Mouse (Mus musculus) heart, embryonic 10.5 days (tissue): Measurements from ENCODE around the gene Ints1. TPM values are rescaled to one million over a fixed set of nuclear protein-coding genes. Genes with fewer than 3 reads are reported as not detected.

ENCODE experiments used
- DNase-seq: peaks from one replicate; pipeline ENCODE4 v3.0.0-alpha.2; 2017; ENCODE audit warnings: low spot score
- H3K27ac ChIP-seq: fragments of 300-500 bp; sonication (generic); 2 replicates; pipeline ENCODE4 v1.5.1; 2016; ENCODE audit warnings: mild to moderate bottlenecking
- H3K27me3 ChIP-seq: fragments of 300-500 bp; sonication (generic); 2 replicates; pipeline ENCODE4 v1.6.1; 2016; ENCODE audit warnings: mild to moderate bottlenecking; ENCODE audit not compliant: poor library complexity, insufficient read depth, severe bottlenecking
- H3K36me3 ChIP-seq: fragments of 300-500 bp; sonication (generic); 2 replicates; pipeline ENCODE4 v1.6.1; 2016; ENCODE audit warnings: mild to moderate bottlenecking, moderate library complexity
- H3K4me1 ChIP-seq: fragments of 300-500 bp; sonication (generic); 2 replicates; pipeline ENCODE4 v1.6.1; 2016; ENCODE audit warnings: mild to moderate bottlenecking
- H3K4me3 ChIP-seq: fragments of 300-500 bp; sonication (generic); 2 replicates; pipeline ENCODE4 v1.5.1; 2016; ENCODE audit warnings: mild to moderate bottlenecking, moderate library complexity
- H3K9me3 ChIP-seq: fragments of 300-500 bp; sonication (generic); 2 replicates; pipeline ENCODE4 v1.6.1; 2016; ENCODE audit warnings: mild to moderate bottlenecking, moderate library complexity
- WGBS: fragments of 180-500 bp; shearing (Covaris S2); methylation state at CpG from one replicate; pipeline ENCODE4 v1.1.7; 2016; 5-methylcytosine and 5-hydroxymethylcytosine counted together
- polyA plus RNA-seq: library from polyadenylated mRNA; unstranded; fragments of >200 nt; fragmentation: Nextera tagmentation; extraction: Ambion mirVana; gene quantifications from 2 replicates; pipeline ENCODE4 v1.2.1, GENCODE M21; 2016

Gene Ints1
- polyA plus RNA-seq, 1 experiment from 2014 or later, result 31.3 TPM

DNA sequence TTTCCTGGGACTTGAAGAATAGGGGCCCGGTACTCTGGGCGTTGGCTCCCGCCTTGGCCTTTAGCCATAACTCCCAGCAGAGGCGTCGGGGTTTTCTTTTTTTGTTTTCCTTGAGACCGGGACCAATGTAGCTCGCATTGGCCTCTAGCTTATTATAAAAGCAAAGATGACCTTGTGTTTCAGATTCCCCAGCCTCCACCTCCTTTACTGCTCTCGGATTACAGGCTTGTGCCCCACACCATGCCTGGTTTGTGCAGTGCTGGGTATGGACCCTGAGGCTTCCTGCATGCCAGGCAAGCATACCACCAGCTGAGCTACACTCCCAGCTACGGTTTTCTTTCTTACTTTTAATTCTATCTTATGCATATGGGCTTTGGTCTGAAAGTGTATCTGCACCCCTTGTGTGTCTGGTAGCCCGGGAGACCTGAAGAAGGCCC, 39.0 kb downstream of the Ints1 start:
- peaks cover 55% of the 10 kb centered on the region for H3K27me3 ChIP-seq
- no peaks in the 10 kb centered on the region for H3K36me3 ChIP-seq
- 15% methylated on average over 10 of the region's 10 CpGs for WGBS
- peak overlapping the region; percentile 71 for H3K4me3 ChIP-seq
- H3K9me3 ChIP-seq, result no peaks in the 10 kb centered on the region
- no peak for DNase-seq
- peaks cover 48% of the 10 kb centered on the region for H3K4me1 ChIP-seq
- peak overlapping the region; percentile 85 for H3K27ac ChIP-seq

DNA sequence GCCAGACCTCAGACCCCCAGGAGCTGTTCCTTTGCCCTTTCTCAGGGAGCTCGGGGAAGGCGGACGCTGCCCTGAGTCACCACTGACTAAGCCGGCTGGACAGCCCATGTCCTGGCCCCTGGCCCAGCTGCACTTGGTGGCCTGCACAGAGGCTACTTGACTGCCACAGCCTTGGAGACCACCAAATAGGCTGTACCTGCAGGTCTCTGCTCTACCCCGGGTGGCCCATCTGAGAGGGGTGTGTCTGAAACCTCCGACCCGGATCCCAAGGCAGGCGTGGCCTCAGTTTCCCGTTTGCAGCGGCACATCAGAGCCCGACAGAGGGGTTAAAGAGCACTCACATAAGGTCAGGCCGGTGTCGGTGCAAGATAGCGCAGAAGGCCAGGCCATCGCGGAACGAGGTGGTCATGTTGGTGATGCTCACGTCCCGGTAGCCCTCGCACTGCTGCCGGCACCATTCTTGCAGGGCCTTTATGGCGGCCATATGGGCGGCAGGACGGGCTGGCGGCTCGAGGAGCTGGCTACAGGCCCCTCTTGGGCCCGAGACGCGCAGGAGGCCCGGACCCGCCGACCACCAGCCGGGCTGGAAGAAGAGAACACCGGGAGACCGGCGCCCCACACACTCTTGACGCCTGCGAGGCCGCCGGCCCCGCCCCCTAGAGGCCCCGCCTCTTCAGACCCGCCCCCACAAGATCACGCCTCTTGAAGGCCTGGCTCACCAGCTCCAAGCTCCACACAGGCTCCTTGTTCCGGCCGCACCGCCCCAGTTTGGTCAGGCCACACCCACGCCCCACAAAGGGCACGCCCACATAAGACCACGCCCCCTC, 39.6 kb downstream of the Ints1 start, which contains the start of gene Micall2:
Gene Micall2, minus strand, starts transcription at position 660 of the 827 bp plus-strand sequence.
- Histone ChIP-seq H3K27me3 (peaks cover 52% of the 10 kb centered on the region), H3K9me3 (no peaks in the 10 kb centered on the region), H3K36me3 (no peaks in the 10 kb centered on the region), H3K4me3 (peak within 1 kb of the TSS; percentile 71), H3K27ac (peak within 1 kb of the TSS; percentile 85), H3K4me1 (peaks cover 55% of the 10 kb centered on the region)
- peak; percentile 99 for DNase-seq
- 6% methylated on average over 50 of the region's 50 CpGs for WGBS

DNA sequence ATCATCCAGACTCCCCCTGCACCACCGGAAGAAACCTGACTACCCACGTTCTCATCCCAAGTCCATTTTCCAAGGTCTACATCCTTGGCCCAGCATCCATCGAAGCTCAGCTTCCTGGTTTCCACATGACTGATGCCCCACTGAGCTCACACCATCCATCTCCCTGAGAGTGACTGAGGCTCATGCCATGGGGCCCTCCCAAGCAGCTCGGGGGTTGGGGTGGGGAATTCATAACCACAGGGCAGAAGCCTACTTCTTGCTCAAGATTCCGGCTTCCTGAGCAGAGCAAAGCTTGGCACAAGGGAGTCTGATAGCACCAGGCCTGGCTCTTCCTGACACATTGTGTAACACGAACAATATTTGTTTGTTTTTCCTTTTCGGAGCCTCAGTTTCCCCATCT, 40.7 kb downstream of the Ints1 start:
- H3K4me1 ChIP-seq, result peaks cover 66% of the 10 kb centered on the region
- 75% methylated on average over 7 of the region's 7 CpGs for WGBS
- H3K9me3 ChIP-seq, result no peaks in the 10 kb centered on the region
- no peaks in the 10 kb centered on the region for H3K36me3 ChIP-seq
- peak overlapping the region; percentile 85 for H3K27ac ChIP-seq
- peaks cover 52% of the 10 kb centered on the region for H3K27me3 ChIP-seq
- peak overlapping the region; percentile 71 for H3K4me3 ChIP-seq
- no peak for DNase-seq

DNA sequence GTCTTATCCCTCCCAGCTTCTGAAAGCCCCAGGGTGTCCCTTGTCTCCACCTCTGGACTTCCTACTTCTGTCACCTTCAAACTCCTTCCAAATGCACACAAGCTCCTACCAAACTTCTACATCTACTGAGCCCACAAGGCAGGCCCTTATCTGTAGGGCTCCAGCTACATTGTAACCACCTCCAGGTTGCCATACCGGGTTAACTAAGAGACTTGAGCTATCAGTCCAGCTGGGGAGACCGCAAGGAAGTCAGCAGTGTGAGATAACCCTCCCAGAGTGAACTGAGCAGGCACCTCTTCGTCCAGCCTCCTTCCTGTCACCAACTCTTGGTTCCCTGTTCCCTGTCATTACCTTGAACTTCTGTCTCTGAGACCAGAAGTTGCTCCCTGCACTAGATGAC, 41.5 kb downstream of the Ints1 start:
- DNase-seq, result peak; percentile 94
- Histone ChIP-seq H3K4me3 (no peak overlapping the region), H3K36me3 (no peaks in the 10 kb centered on the region), H3K27me3 (peaks cover 52% of the 10 kb centered on the region), H3K9me3 (no peaks in the 10 kb centered on the region), H3K27ac (peak overlapping the region; percentile 85), H3K4me1 (peaks cover 67% of the 10 kb centered on the region)
- 20% methylated on average over 3 of the region's 3 CpGs for WGBS

DNA sequence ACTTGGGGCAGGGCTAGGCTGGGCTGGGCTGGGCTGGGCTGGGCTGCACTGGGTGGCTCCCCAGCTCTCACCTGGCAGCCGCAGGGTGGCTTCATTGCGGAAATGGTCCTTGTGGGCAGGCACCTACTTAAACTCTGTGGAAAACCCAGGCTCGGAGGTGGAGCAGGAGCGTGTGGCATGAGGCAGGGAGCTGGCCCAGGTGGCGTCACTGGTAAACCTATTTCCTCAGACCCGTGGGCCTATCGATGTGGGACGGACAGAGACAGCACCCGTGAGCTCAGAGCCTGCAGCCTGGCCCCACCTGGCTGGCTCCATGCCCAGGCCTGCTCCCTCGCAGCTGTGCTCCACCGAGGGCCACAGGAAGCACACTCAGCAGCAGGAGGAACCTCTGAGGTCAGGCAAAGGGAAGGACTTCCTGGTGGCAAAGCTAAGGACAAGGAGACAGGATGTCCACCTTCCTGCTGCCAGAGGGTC, 42.8 kb downstream of the Ints1 start:
- H3K27me3 ChIP-seq, result peaks cover 42% of the 10 kb centered on the region
- no peaks in the 10 kb centered on the region for H3K36me3 ChIP-seq
- peak overlapping the region; percentile 74 for H3K27ac ChIP-seq
- 53% methylated on average over 11 of the region's 11 CpGs for WGBS
- DNase-seq, result no peak
- H3K4me1 ChIP-seq, result peaks cover 61% of the 10 kb centered on the region
- no peaks in the 10 kb centered on the region for H3K9me3 ChIP-seq
- H3K4me3 ChIP-seq, result peak overlapping the region; percentile 16; the same call in 1 of the 2 replicates

DNA sequence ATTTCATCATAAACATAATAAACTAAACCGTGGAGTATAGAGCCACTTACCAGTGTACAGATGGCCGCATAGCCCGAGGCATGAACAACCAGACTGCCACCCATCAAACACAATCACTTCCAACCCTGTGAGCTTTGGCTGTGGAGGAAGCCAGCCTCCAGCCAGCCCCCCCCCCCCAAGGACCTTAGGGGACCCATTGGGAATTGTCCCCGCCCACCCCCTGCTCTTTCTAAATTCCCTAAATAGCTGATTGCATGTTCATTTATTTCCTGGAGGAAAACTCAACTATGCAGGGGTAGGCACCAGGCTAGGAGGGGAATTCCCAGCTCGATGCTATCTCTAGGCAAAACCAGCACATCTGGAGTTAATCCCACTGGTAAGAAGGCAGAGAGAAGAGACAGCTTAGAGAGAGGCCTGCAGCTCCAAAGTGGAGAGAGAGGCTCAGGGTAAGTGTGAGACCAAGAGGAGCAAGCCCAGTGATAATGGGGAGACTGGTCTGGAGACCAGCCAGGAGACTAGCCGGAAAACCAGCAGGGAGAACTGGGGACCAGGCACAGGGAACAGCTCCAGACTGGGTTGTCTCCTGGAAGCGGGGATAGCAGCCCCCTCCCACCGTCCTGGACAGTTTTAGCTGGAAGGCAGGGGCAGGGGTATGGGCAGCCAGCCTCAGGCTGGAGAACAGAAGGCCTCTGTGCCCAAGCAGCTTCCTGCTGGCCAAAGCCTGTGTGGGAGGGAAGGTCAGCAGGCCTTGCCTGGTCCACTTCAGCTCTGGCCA, 44.6 kb downstream of the Ints1 start:
- Histone ChIP-seq H3K4me3 (no peak overlapping the region), H3K9me3 (no peaks in the 10 kb centered on the region), H3K27ac (peak overlapping the region; percentile 67), H3K36me3 (no peaks in the 10 kb centered on the region), H3K4me1 (peaks cover 52% of the 10 kb centered on the region), H3K27me3 (peaks cover 33% of the 10 kb centered on the region)
- 47% methylated on average over 8 of the region's 8 CpGs for WGBS
- no peak for DNase-seq

DNA sequence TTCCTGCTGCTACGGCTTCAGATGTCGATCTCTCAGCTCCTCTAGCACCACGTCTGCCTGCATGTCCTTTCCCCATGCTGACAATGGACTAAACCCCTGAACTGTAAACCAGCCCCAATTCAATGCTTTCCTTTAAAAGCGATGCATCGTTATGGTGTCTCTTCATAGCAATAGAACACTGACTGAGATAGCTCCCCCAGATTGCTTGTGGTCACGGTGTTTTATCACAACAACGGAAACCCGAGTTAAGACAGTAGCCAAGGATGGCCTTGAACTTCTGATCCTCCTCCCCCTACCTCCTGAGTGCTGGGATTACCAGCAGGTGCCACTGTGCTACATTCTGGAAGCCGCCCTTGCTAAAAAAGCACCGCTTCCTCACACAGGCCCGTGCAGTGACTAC, 48.2 kb downstream of the Ints1 start:
- no peak overlapping the region for H3K27ac ChIP-seq
- H3K4me1 ChIP-seq, result peaks cover 50% of the 10 kb centered on the region
- no peak for DNase-seq
- 78% methylated on average over 11 of the region's 11 CpGs for WGBS
- peaks cover under 1% of the 10 kb centered on the region; the same call in 1 of the 2 replicates for H3K27me3 ChIP-seq
- no peaks in the 10 kb centered on the region for H3K9me3 ChIP-seq
- H3K4me3 ChIP-seq, result no peak overlapping the region
- no peaks in the 10 kb centered on the region for H3K36me3 ChIP-seq

DNA sequence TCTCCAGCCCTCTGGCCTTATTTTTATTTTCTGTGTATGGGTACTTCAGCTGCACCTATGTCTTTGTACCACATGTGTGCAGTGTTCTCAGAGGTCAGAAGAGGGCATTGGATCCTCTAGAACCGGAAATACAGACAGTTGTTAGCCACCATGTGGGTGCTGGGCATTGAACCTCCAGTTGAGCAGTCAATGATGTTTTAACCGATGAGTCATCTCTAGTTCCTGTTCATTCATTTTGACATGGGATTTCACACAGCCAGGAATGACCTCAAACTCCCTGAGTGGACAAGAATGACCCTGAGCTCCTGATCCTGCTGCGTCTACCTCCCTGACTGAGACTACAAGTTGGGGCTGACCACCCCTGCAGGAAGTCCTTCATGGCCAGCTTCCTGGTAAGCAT, 49.3 kb downstream of the Ints1 start:
- no peak overlapping the region for H3K4me3 ChIP-seq
- no peak overlapping the region for H3K27ac ChIP-seq
- no peak for DNase-seq
- no peaks in the 10 kb centered on the region for H3K36me3 ChIP-seq
- H3K9me3 ChIP-seq, result no peaks in the 10 kb centered on the region
- H3K27me3 ChIP-seq, result no peaks in the 10 kb centered on the region
- WGBS, result 77% methylated on average over 3 of the region's 3 CpGs
- peaks cover 42% of the 10 kb centered on the region for H3K4me1 ChIP-seq

DNA sequence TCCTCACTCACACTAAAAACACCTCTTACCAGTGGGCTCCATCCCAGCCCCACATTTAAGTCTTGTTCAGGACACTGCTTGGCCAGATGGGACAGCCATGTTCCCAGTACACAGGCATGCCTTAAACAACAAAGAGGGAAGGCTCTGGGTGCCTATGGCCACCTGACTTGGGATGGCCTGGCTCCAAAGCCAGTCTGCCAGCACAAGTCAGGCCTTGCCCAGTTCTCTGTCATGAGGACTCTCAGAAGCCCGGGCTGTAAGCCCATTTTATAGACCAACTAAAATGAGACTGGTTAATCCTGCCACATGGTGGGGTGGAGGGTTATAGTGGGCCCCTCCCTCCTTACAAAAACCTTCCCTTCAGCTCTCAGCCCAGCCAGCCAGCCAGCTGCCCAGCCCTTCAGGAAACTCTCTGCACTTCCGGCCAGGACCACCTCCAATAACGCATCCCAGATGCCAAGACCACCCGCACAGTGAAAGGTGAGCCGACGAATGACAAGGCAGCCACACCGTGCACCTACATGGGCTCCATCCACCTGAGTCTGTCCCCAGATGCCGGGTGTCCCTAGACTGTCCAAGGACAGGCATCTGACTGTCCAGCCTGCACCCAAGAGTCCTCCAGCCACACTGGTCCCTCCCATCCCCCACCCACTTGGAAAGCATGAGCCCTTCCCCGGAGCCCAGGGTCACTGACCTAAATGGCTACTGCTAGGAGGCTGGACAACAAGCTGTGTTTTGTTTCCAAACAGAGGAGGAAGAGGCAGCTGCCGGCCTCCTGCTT, 50.9 kb downstream of the Ints1 start:
- H3K27ac ChIP-seq, result peak overlapping the region; percentile 54
- 48% methylated on average over 10 of the region's 10 CpGs for WGBS
- H3K9me3 ChIP-seq, result no peaks in the 10 kb centered on the region
- H3K4me1 ChIP-seq, result peaks cover 26% of the 10 kb centered on the region
- no peaks in the 10 kb centered on the region for H3K27me3 ChIP-seq
- DNase-seq, result no peak
- H3K36me3 ChIP-seq, result no peaks in the 10 kb centered on the region
- no peak overlapping the region for H3K4me3 ChIP-seq

DNA sequence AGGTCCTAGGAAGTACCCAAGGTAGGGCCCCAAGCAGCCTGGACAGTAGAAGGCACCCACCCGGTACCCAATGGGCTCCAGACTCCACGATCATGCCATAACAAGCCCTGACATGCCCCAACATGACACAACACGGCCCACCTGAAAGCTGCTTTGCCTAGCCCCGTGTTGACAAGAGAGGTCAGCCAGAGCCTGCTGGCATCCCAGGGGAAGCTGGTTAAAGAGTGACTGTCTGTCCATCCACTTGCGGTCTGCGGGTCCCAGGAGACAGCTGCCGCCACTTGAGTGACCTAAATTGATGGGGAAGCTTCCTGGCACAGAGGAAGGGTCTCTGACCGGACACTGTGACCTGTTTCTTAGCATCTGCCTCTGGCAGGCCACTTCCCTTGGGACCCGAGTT, 52.4 kb downstream of the Ints1 start:
- 59% methylated on average over 9 of the region's 9 CpGs for WGBS
- Histone ChIP-seq H3K4me3 (no peak overlapping the region), H3K9me3 (no peaks in the 10 kb centered on the region), H3K27me3 (no peaks in the 10 kb centered on the region), H3K4me1 (peaks cover 26% of the 10 kb centered on the region), H3K36me3 (no peaks in the 10 kb centered on the region), H3K27ac (peak overlapping the region; percentile 37)
- DNase-seq, result no peak

DNA sequence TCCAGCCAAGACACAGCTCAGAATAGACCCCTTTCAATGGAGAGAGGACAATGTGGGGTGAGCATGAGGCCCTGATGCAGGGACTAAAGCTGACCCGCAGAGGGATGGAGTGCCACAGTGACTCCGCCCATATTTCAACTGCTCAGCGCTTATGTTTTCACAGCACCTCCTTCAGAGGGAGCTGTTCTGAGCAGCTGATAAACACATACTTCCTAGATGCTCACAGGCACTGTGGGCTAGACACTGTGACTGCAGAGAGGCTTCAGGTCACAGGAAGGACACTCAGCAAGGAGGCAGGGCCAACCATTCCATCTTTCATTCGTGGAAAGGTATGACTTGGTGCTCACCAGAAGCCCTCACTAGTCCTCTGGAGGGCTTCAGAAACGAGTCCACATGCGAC, 52.8 kb downstream of the Ints1 start:
- Histone ChIP-seq H3K4me3 (no peak overlapping the region), H3K36me3 (no peaks in the 10 kb centered on the region), H3K9me3 (no peaks in the 10 kb centered on the region), H3K27me3 (no peaks in the 10 kb centered on the region), H3K4me1 (peaks cover 26% of the 10 kb centered on the region), H3K27ac (peak overlapping the region; percentile 37)
- DNase-seq, result no peak
- WGBS, result 60% methylated on average over 6 of the region's 6 CpGs

DNA sequence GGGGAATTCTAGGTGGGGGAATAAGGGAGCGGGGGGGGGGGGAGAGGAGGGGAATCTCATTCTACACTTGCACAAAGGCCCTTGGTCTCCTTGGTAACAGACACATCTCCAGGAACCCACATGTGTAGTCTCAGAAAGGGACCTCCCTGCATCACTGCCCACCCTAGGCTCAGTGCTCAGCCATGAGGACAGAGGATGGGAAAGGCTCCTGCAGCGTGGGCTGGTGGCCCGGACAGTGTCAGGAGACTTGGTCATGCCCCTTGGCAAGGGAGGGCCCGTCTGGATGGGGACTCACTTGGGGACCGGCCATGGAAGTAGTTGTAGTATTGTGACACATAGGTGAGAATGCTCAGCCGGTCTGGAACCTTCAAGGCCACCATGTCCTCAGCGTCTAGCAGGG, 56.5 kb downstream of the Ints1 start:
- H3K36me3 ChIP-seq, result no peaks in the 10 kb centered on the region
- peaks cover 13% of the 10 kb centered on the region for H3K4me1 ChIP-seq
- H3K4me3 ChIP-seq, result no peak overlapping the region
- H3K27me3 ChIP-seq, result peaks cover 12% of the 10 kb centered on the region; the same call in 1 of the 2 replicates
- no peak for DNase-seq
- 89% methylated on average over 6 of the region's 7 CpGs for WGBS
- no peak overlapping the region for H3K27ac ChIP-seq
- H3K9me3 ChIP-seq, result no peaks in the 10 kb centered on the region
